Mouse (Mus musculus) neural tube, embryonic 13.5 days (tissue): ENCODE measurements at regions not wholly inside any gene's neighbourhood (a gene's known extent, or its start where the extent isn't known, plus 50 kb on each side); places are given as distances from the start of the nearest gene placed in this dataset.

Experiments used
- ATAC-seq: fragments of 200-750 bp; cut with Nextera tagmentation; 2 replicates; pipeline ENCODE4 v1.8.0; 2017; ENCODE audit warnings: low read depth, mild to moderate bottlenecking, moderate TSS enrichment, moderate library complexity
- H3K27ac ChIP-seq: fragments of 300-500 bp; sonication (generic); replicated peaks from 2 replicates; pipeline ENCODE4 v1.5.1; 2015; ENCODE audit warnings: moderate library complexity, mild to moderate bottlenecking, inconsistent platforms
- H3K27me3 ChIP-seq: fragments of 300-500 bp; sonication (generic); 2 replicates; pipeline ENCODE4 v1.6.1; 2015; ENCODE audit warnings: mild to moderate bottlenecking, inconsistent platforms
- H3K36me3 ChIP-seq: fragments of 300-500 bp; sonication (generic); 2 replicates; pipeline ENCODE4 v1.6.1; 2015; ENCODE audit warnings: mild to moderate bottlenecking, inconsistent platforms
- H3K4me1 ChIP-seq: fragments of 300-500 bp; sonication (generic); replicated peaks from 2 replicates; pipeline ENCODE4 v1.6.1; 2015; ENCODE audit warnings: inconsistent platforms
- H3K4me2 ChIP-seq: fragments of 300-500 bp; sonication (generic); 2 replicates; pipeline ENCODE4 v1.6.1; 2015; ENCODE audit warnings: inconsistent platforms, mild to moderate bottlenecking, moderate library complexity
- H3K4me3 ChIP-seq: fragments of 300-500 bp; sonication (generic); 2 replicates; pipeline ENCODE4 v1.5.1; 2015; ENCODE audit warnings: mild to moderate bottlenecking, inconsistent platforms
- H3K9ac ChIP-seq: fragments of 300-500 bp; sonication (generic); 2 replicates; pipeline ENCODE4 v1.6.1; 2015; ENCODE audit warnings: moderate library complexity, mild to moderate bottlenecking, inconsistent platforms
- H3K9me3 ChIP-seq: fragments of 300-500 bp; sonication (generic); 2 replicates; pipeline ENCODE4 v1.6.1; 2016; ENCODE audit warnings: inconsistent platforms
- WGBS: fragments of 180-500 bp; shearing (Covaris S2); methylation state at CpG from one replicate; pipeline ENCODE4 v1.1.7; 2015; 5-methylcytosine and 5-hydroxymethylcytosine counted together

GRCm38 (mm10) chr9:47134479-47134878 is 135.9 kb downstream of the Gm4791 start:
- Histone ChIP-seq H3K4me3 (no peak overlapping the region), H3K9me3 (no peaks in the 10 kb centered on the region), H3K4me2 (no peak overlapping the region), H3K4me1 (no peaks in the 10 kb centered on the region), H3K9ac (no peak overlapping the region), H3K36me3 (no peaks in the 10 kb centered on the region), H3K27me3 (no peaks in the 10 kb centered on the region), H3K27ac (no peak overlapping the region)
- no peak for ATAC-seq
- WGBS: 85% methylated on average over 4 of the region's 4 CpGs

- 92% methylated on average over 5 of the region's 5 CpGs for WGBS
- H3K4me3 ChIP-seq: no peak overlapping the region
- no peak overlapping the region for H3K9ac ChIP-seq
- H3K4me2 ChIP-seq: no peak overlapping the region
- ATAC-seq: no peak
- no peaks in the 10 kb centered on the region for H3K36me3 ChIP-seq
- no peak overlapping the region for H3K27ac ChIP-seq
- no peaks in the 10 kb centered on the region for H3K4me1 ChIP-seq
- no peaks in the 10 kb centered on the region for H3K27me3 ChIP-seq
- no peaks in the 10 kb centered on the region for H3K9me3 ChIP-seq
Observed at GRCm38 (mm10) chr9:47136641-47137040, 138.1 kb downstream of the Gm4791 start.

- 86% methylated on average over 7 of the region's 7 CpGs for WGBS
- no peak overlapping the region for H3K27ac ChIP-seq
- H3K9me3 ChIP-seq: no peaks in the 10 kb centered on the region
- no peak overlapping the region for H3K9ac ChIP-seq
- no peaks in the 10 kb centered on the region for H3K36me3 ChIP-seq
- H3K4me1 ChIP-seq: no peaks in the 10 kb centered on the region
- H3K27me3 ChIP-seq: no peaks in the 10 kb centered on the region
- H3K4me3 ChIP-seq: no peak overlapping the region
- ATAC-seq: no peak
- H3K4me2 ChIP-seq: no peak overlapping the region
Observed at GRCm38 (mm10) chr9:47153471-47153870, 154.9 kb downstream of the Gm4791 start.

GRCm38 (mm10) chr9:47165480-47166131 is 167.1 kb downstream of the Gm4791 start:
- Histone ChIP-seq H3K9ac (no peak overlapping the region), H3K4me2 (no peak overlapping the region), H3K9me3 (no peaks in the 10 kb centered on the region), H3K27me3 (no peaks in the 10 kb centered on the region), H3K27ac (no peak overlapping the region), H3K4me1 (peaks cover 17% of the 10 kb centered on the region), H3K36me3 (no peaks in the 10 kb centered on the region), H3K4me3 (no peak overlapping the region)
- WGBS: 46% methylated on average over 8 of the region's 8 CpGs
- no peak for ATAC-seq

- Histone ChIP-seq H3K9me3 (no peaks in the 10 kb centered on the region), H3K4me3 (no peak overlapping the region), H3K36me3 (no peaks in the 10 kb centered on the region), H3K9ac (no peak overlapping the region), H3K4me2 (no peak overlapping the region), H3K27me3 (no peaks in the 10 kb centered on the region), H3K27ac (no peak overlapping the region), H3K4me1 (peaks cover 17% of the 10 kb centered on the region)
- WGBS: 88% methylated on average over 20 of the region's 20 CpGs
- no peak for ATAC-seq
Observed at GRCm38 (mm10) chr9:47167681-47168240, 169.2 kb downstream of the Gm4791 start.

GRCm38 (mm10) chr9:47176044-47176443 is 177.5 kb downstream of the Gm4791 start:
- ATAC-seq: no peak
- peaks cover 3% of the 10 kb centered on the region; the same call in 1 of the 2 replicates for H3K9me3 ChIP-seq
- no peak overlapping the region for H3K27ac ChIP-seq
- no peak overlapping the region for H3K9ac ChIP-seq
- no peaks in the 10 kb centered on the region for H3K36me3 ChIP-seq
- H3K27me3 ChIP-seq: no peaks in the 10 kb centered on the region
- H3K4me3 ChIP-seq: no peak overlapping the region
- no peaks in the 10 kb centered on the region for H3K4me1 ChIP-seq
- H3K4me2 ChIP-seq: no peak overlapping the region
- 89% methylated on average over 4 of the region's 4 CpGs for WGBS

GRCm38 (mm10) chr9:47218101-47218500 is 219.6 kb downstream of the Gm4791 start:
- H3K36me3 ChIP-seq: no peaks in the 10 kb centered on the region
- WGBS: 61% methylated on average over 3 of the region's 3 CpGs
- H3K27ac ChIP-seq: no peak overlapping the region
- no peak for ATAC-seq
- H3K4me3 ChIP-seq: no peak overlapping the region
- no peak overlapping the region for H3K4me2 ChIP-seq
- H3K27me3 ChIP-seq: no peaks in the 10 kb centered on the region
- no peak overlapping the region for H3K9ac ChIP-seq
- no peaks in the 10 kb centered on the region for H3K9me3 ChIP-seq
- no peaks in the 10 kb centered on the region; the same call in 1 of the 2 replicates for H3K4me1 ChIP-seq

- Histone ChIP-seq H3K9ac (no peak overlapping the region), H3K9me3 (no peaks in the 10 kb centered on the region), H3K4me2 (no peak overlapping the region), H3K4me1 (peaks cover 12% of the 10 kb centered on the region), H3K4me3 (no peak overlapping the region), H3K27ac (no peak overlapping the region), H3K36me3 (no peaks in the 10 kb centered on the region), H3K27me3 (no peaks in the 10 kb centered on the region)
- ATAC-seq: no peak
- WGBS: 59% methylated on average over 2 of the region's 2 CpGs
Observed at GRCm38 (mm10) chr9:47223536-47223935, 225.0 kb downstream of the Gm4791 start.

GRCm38 (mm10) chr9:47224249-47224648 is 225.7 kb downstream of the Gm4791 start:
- H3K27me3 ChIP-seq: no peaks in the 10 kb centered on the region
- no peak overlapping the region for H3K27ac ChIP-seq
- H3K9ac ChIP-seq: no peak overlapping the region
- H3K9me3 ChIP-seq: no peaks in the 10 kb centered on the region
- no peak overlapping the region for H3K4me3 ChIP-seq
- no peak overlapping the region for H3K4me2 ChIP-seq
- H3K36me3 ChIP-seq: no peaks in the 10 kb centered on the region
- 86% methylated on average over 1 of the region's 1 CpGs for WGBS
- ATAC-seq: no peak
- peaks cover 15% of the 10 kb centered on the region for H3K4me1 ChIP-seq

GRCm38 (mm10) chr9:47226476-47227271 is 228.1 kb downstream of the Gm4791 start:
- Histone ChIP-seq H3K9ac (no peak overlapping the region), H3K36me3 (no peaks in the 10 kb centered on the region), H3K27ac (no peak overlapping the region), H3K4me1 (peaks cover 15% of the 10 kb centered on the region), H3K9me3 (no peaks in the 10 kb centered on the region), H3K27me3 (no peaks in the 10 kb centered on the region), H3K4me2 (no peak overlapping the region), H3K4me3 (no peak overlapping the region)
- no peak for ATAC-seq
- WGBS: 87% methylated on average over 16 of the region's 16 CpGs

- Histone ChIP-seq H3K4me2 (no peak overlapping the region), H3K4me3 (no peak overlapping the region), H3K4me1 (peaks cover 15% of the 10 kb centered on the region), H3K9ac (no peak overlapping the region), H3K27ac (no peak overlapping the region), H3K27me3 (no peaks in the 10 kb centered on the region), H3K9me3 (no peaks in the 10 kb centered on the region), H3K36me3 (no peaks in the 10 kb centered on the region)
- ATAC-seq: no peak
- WGBS: 86% methylated on average over 8 of the region's 8 CpGs
Observed at GRCm38 (mm10) chr9:47227298-47227697, 228.8 kb downstream of the Gm4791 start.

GRCm38 (mm10) chr9:47228736-47229135 is 230.2 kb downstream of the Gm4791 start:
- Histone ChIP-seq H3K4me3 (no peak overlapping the region), H3K9ac (no peak overlapping the region), H3K27ac (no peak overlapping the region), H3K9me3 (no peaks in the 10 kb centered on the region), H3K27me3 (no peaks in the 10 kb centered on the region), H3K4me2 (no peak overlapping the region), H3K4me1 (peaks cover 10% of the 10 kb centered on the region; the same call in 1 of the 2 replicates), H3K36me3 (no peaks in the 10 kb centered on the region)
- 67% methylated on average over 5 of the region's 5 CpGs for WGBS
- no peak for ATAC-seq
